Mouse (Mus musculus) embryonic facial prominence, embryonic 10.5 days (tissue): Measurements from ENCODE around the gene Olfr774. TPM values are rescaled to one million over a fixed set of nuclear protein-coding genes. Genes with fewer than 3 reads are reported as not detected.
"Not testable (repeated sequence)": the region's sequence is repeated elsewhere in the genome, so short reads cannot be mapped to it uniquely, and the experiment has no call there.

Experiments
- DNase-seq: peaks from one replicate; pipeline ENCODE4 v3.0.0-alpha.2; 2017; ENCODE audit warnings: low spot score
- H3K27ac ChIP-seq: fragments of 300-500 bp; sonication (generic); replicated peaks from 2 replicates; pipeline ENCODE4 v1.5.1; 2016; ENCODE audit warnings: mild to moderate bottlenecking
- H3K27me3 ChIP-seq: fragments of 300-500 bp; sonication (generic); replicated peaks from 2 replicates; pipeline ENCODE4 v1.6.1; 2016; ENCODE audit warnings: low read depth, mild to moderate bottlenecking; ENCODE audit not compliant: poor library complexity, severe bottlenecking
- H3K36me3 ChIP-seq: fragments of 300-500 bp; sonication (generic); replicated peaks from 2 replicates; pipeline ENCODE4 v1.6.1; 2016; ENCODE audit warnings: mild to moderate bottlenecking, moderate library complexity
- H3K4me1 ChIP-seq: fragments of 300-500 bp; sonication (generic); 2 replicates; pipeline ENCODE4 v1.6.1; 2016
- H3K4me3 ChIP-seq: fragments of 300-500 bp; sonication (generic); 2 replicates; pipeline ENCODE4 v1.5.1; 2016; ENCODE audit warnings: mild to moderate bottlenecking, moderate library complexity
- H3K9me3 ChIP-seq: fragments of 300-500 bp; sonication (generic); 2 replicates; pipeline ENCODE4 v1.6.1; 2016; ENCODE audit warnings: mild to moderate bottlenecking
- WGBS: fragments of 180-500 bp; shearing (Covaris S2); methylation state at CpG from one replicate; pipeline ENCODE4 v1.1.7; 2016; 5-methylcytosine and 5-hydroxymethylcytosine counted together
- polyA plus RNA-seq: library from polyadenylated mRNA; unstranded; fragments of >200 nt; fragmentation: Nextera tagmentation; extraction: Ambion mirVana; gene quantifications from 2 replicates; pipeline ENCODE4 v1.2.1, GENCODE M21; 2016

The Olfr774 gene
- polyA plus RNA-seq = not detected in 2 replicates

DNA sequence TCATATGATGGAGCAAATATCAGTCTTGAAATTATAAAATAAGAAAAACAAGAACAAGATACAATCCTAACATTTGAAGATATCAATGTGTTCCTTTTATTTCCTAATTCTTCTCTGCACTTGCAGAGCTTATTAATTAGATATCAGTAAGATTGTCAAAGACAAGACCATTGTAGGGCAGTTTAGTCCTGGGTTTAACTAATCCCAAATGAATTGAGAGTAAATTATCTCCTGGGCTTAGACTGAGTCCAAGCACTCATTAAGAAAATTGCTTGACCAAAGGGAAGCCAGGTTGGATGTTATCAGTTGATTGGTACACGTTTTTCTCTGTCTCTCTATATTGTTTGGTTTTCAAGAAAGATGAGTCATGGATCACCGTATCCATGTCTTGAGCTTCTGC is at the start of gene Olfr774:
Olfr774 (plus strand) TSS at position 301 of the 400 bp plus-strand sequence.
- Histone ChIP-seq H3K4me3 (no peak within 1 kb of the TSS), H3K27ac (no peak within 1 kb of the TSS), H3K36me3 (no peaks in the 10 kb centered on the region), H3K4me1 (no peaks in the 10 kb centered on the region), H3K9me3 (no peaks in the 10 kb centered on the region), H3K27me3 (no peaks in the 10 kb centered on the region)
- no peak for DNase-seq
- WGBS = 80% methylated on average over 2 of the region's 2 CpGs

DNA sequence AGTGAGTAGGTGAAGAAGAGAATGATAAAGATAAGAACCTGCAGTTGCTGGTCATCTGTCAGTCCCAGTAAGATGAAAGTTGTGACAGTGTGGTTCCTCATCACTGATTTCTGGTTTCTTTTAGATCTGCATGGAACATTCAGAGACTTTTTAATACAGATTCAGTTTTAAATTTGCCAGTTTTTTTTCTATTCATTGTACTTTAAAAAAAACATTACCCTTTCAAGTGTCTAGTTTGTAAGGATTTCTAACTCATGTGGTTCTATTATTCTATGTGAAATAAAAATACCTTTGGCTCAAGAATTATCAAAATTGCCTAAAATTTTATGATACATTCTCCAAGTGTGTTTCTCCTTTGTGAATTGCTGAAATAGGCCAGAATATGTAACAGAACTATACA is 48.7 kb upstream of the Olfr774 start, which contains the start of gene Olfr773:
Olfr773 (minus strand) TSS at position 101 of the 400 bp plus-strand sequence.
- not testable (repeated sequence) for H3K27ac ChIP-seq, H3K4me1 ChIP-seq, H3K27me3 ChIP-seq, H3K4me3 ChIP-seq, H3K9me3 ChIP-seq, H3K36me3 ChIP-seq, DNase-seq

DNA sequence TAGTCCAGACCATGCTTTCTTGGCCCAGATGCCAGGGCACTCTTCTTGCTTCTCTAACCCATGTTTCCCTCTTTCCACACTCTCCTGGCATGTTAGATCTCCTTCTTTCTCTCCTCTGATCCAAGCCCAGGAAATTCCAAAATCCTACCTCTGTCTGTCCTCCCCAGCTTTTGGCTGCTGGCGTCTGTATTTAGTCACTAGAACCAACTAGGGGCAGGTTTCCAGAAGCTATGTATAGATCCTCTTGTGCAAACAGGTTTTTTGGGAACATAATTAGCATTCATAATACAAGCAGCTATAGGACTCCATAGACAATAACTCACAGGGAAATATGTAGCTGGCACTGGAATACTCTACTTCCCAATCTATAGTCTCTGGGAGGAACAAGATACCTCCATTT is 5.3 kb upstream of the Olfr774 start:
- no peak for DNase-seq
- 77% methylated on average over 1 of the region's 1 CpGs for WGBS
- Histone ChIP-seq H3K4me1 (no peaks in the 10 kb centered on the region), H3K27ac (no peak overlapping the region), H3K4me3 (no peak overlapping the region), H3K36me3 (no peaks in the 10 kb centered on the region), H3K27me3 (no peaks in the 10 kb centered on the region), H3K9me3 (peaks cover 3% of the 10 kb centered on the region; the same call in 1 of the 2 replicates)

DNA sequence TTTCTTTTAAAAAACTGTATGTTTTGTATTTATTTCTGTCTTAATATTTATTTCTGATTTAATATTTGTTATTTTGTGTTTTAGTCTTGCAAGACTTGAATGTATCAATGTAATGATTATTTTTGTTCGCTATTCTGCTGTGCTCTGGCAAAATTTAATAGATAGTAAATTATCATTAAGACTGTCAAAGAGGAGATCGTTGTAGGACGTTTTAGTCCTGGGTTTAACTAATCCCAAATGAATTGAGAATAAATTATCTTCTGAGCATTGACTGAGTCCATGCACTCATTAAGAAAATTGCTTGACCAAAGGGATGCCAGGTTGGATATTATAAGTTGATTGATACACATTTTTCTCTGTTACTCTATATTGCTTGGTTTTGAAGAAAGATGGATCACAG is 12.1 kb downstream of the Olfr774 start, which contains the start of gene Olfr775:
Olfr775 (plus strand) TSS at position 301 of the 400 bp plus-strand sequence.
- H3K4me3 ChIP-seq = no peak within 1 kb of the TSS
- no peaks in the 10 kb centered on the region for H3K36me3 ChIP-seq
- H3K27ac ChIP-seq = no peak within 1 kb of the TSS
- H3K27me3 ChIP-seq = no peaks in the 10 kb centered on the region
- no peaks in the 10 kb centered on the region for H3K9me3 ChIP-seq
- no peaks in the 10 kb centered on the region for H3K4me1 ChIP-seq
- DNase-seq = no peak
- WGBS = 81% methylated on average over 3 of the region's 3 CpGs

DNA sequence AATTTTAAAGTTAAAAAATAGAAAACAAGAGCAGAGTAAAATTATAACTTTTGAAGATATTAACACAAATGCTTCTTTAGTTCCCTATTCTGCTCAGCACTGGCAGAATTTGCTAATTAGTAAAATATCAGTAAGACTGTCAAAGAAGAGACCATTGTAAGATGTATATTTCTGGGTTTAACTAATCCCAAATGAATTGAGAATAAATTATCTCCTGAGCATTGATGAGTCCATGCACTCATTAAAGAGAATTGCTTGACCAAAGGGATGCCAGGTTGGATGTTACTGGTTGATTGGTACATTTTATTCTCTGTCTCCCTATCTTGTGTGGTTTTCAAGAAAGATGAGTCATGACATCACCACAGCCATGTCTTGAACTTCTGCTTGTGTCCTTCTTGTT is 22.8 kb downstream of the Olfr774 start, which contains the start of gene Olfr776:
Olfr776 (plus strand) TSS at position 301 of the 400 bp plus-strand sequence.
- H3K9me3 ChIP-seq = no peaks in the 10 kb centered on the region

DNA sequence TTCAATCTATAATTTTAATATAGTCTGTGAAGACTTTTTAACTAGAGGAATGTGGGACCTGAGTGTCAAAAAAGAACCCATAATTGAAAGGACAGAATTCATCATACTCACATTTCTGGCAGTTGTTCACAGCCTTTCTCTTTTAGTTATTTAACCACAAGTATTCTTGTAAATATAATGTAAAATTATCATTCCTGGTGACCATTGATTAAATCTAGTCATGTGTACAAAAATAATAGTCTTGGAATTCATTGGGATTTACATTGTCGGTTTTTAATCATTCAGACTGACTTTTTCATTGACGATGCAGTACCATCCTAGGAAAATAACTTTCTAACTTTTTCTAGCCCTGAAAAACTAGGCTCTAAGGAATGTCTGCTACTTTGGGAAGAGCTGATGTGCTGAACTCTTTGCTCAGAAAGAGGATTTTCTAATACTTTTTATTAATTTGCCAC is 35.1 kb downstream of the Olfr774 start, which contains the start of gene Olfr777:
Olfr777 (minus strand) TSS at position 405 of the 455 bp plus-strand sequence.
- no peak within 1 kb of the TSS for H3K27ac ChIP-seq
- WGBS = 93% methylated on average over 2 of the region's 2 CpGs

More for the DNA sequence above, 22.8 kb downstream of the Olfr774 start, which contains the start of gene Olfr776:
- DNase-seq = no peak
- Histone ChIP-seq H3K27ac (no peak within 1 kb of the TSS), H3K4me1 (no peaks in the 10 kb centered on the region), H3K36me3 (no peaks in the 10 kb centered on the region), H3K27me3 (no peaks in the 10 kb centered on the region), H3K4me3 (no peak within 1 kb of the TSS)

More for the DNA sequence above, 35.1 kb downstream of the Olfr774 start, which contains the start of gene Olfr777:
- H3K27me3 ChIP-seq = no peaks in the 10 kb centered on the region
- no peaks in the 10 kb centered on the region for H3K4me1 ChIP-seq
- DNase-seq = no peak
- no peaks in the 10 kb centered on the region for H3K9me3 ChIP-seq
- no peaks in the 10 kb centered on the region for H3K36me3 ChIP-seq
- no peak within 1 kb of the TSS for H3K4me3 ChIP-seq

Other genes starting within 250 kb of the Olfr774 start
- not detected in 2 replicates for gene Olfr9, start 246.8 kb upstream of the Olfr774 start, polyA plus RNA-seq
- not detected in 2 replicates for gene Olfr763, start 225.4 kb upstream of the Olfr774 start, polyA plus RNA-seq
- gene Olfr764-ps1, start 196.3 kb upstream of the Olfr774 start, polyA plus RNA-seq = not detected in 2 replicates
- not detected in 2 replicates for gene Olfr765, start 186.2 kb upstream of the Olfr774 start, polyA plus RNA-seq
- not detected in 2 replicates for gene Olfr766-ps1, start 167.2 kb upstream of the Olfr774 start, polyA plus RNA-seq
- not detected in 2 replicates for gene Olfr767, start 153.3 kb upstream of the Olfr774 start, polyA plus RNA-seq
- gene Olfr768, start 136.8 kb upstream of the Olfr774 start, polyA plus RNA-seq = not detected in 2 replicates
- not detected in 2 replicates for gene Olfr769, start 118.3 kb upstream of the Olfr774 start, polyA plus RNA-seq
- not detected in 2 replicates for gene Olfr770, start 97.2 kb upstream of the Olfr774 start, polyA plus RNA-seq
- gene Olfr771, start 71.5 kb upstream of the Olfr774 start, polyA plus RNA-seq = not detected in 2 replicates
- gene Olfr772, start 58.3 kb upstream of the Olfr774 start, polyA plus RNA-seq = not detected in 2 replicates
- gene Olfr773, start 48.8 kb upstream of the Olfr774 start, polyA plus RNA-seq = not detected in 2 replicates
- gene Olfr775, start 12.2 kb downstream of the Olfr774 start, polyA plus RNA-seq = not detected in 2 replicates
- not detected in 2 replicates for gene Olfr776, start 22.9 kb downstream of the Olfr774 start, polyA plus RNA-seq
- not detected in 2 replicates for gene Olfr777, start 35.3 kb downstream of the Olfr774 start, polyA plus RNA-seq
- not detected in 2 replicates for gene Olfr780, start 81.9 kb downstream of the Olfr774 start, polyA plus RNA-seq
- not detected in 2 replicates for gene Olfr781, start 92.7 kb downstream of the Olfr774 start, polyA plus RNA-seq
- gene Olfr782, start 112.6 kb downstream of the Olfr774 start, polyA plus RNA-seq = not detected in 2 replicates
- gene Olfr784, start 147.9 kb downstream of the Olfr774 start, polyA plus RNA-seq = 0.05 and 0.06 TPM in 2 replicates
- not detected in 2 replicates for gene Olfr785, start 169.2 kb downstream of the Olfr774 start, polyA plus RNA-seq
- gene Olfr786, start 191.1 kb downstream of the Olfr774 start, polyA plus RNA-seq = not detected in 2 replicates
- gene Olfr787, start 225.7 kb downstream of the Olfr774 start, polyA plus RNA-seq = not detected in 2 replicates
- gene Olfr788, start 234.8 kb downstream of the Olfr774 start, polyA plus RNA-seq = not detected in 2 replicates
- not detected in 2 replicates for gene Olfr789, start 248.5 kb downstream of the Olfr774 start, polyA plus RNA-seq